Mouse (Mus musculus) left cerebral cortex, postnatal 10 days (tissue): ENCODE data around the gene Serf2. TPM values are rescaled to one million over a fixed set of nuclear protein-coding genes. Genes with fewer than 3 reads are reported as not detected.
A peak's percentile ranks its signal among the peaks of the same experiment; 100 is the strongest.

Experiments
- DNase-seq, 2 experiments: peaks; one replicate each; pipeline ENCODE4 v3.0.0; 2021 to 2022; ENCODE audit warnings: low spot score in 2 of 2, mixed read lengths in 1 of 2; ENCODE audit errors: extremely low spot score in 1 of 2
- intact Hi-C: fragments of 180-260 bp; cut with DNase I; formaldehyde crosslinking; loops from one replicate; pipeline ENCODE4 v1.15.1; 2025
- total RNA-seq, 2 experiments: library from RNA; stranded (reverse); gene quantifications; 2 replicates each; pipeline ENCODE4 v1.2.3; 2021

Serf2 gene
- total RNA-seq: 100 to 1,000 TPM; 129 to 153 TPM

- DNase-seq: peak; percentile 98 to 100
- intact Hi-C loops: no loop called here
Measured at GRCm38 (mm10) chr2:121448739-121449535, at the start of gene Serf2. Serf2 (plus strand) TSS chr2:121449195.

GRCm38 (mm10) chr2:121403296-121403695, 45.7 kb upstream of the Serf2 start:
- DNase-seq: no peak
- intact Hi-C loops: no loop called here

GRCm38 (mm10) chr2:121408160-121408559, 40.8 kb upstream of the Serf2 start:
- DNase-seq: peak in 1 of 2 experiments; percentile 22
- intact Hi-C loops: no loop called here

- intact Hi-C loops: no loop called here
- no peak for DNase-seq
Measured at GRCm38 (mm10) chr2:121412843-121413386, 36.1 kb upstream of the Serf2 start.

- intact Hi-C loops: no loop called here
- peak; percentile 93 to 99 for DNase-seq
Measured at GRCm38 (mm10) chr2:121413387-121414042, 35.5 kb upstream of the Serf2 start, which contains the start of the genes Pdia3 and Catsper2. Pdia3 (plus strand) TSS chr2:121413775. Catsper2 (minus strand) TSS chr2:121413792.

- DNase-seq: no peak
- intact Hi-C loops: no loop called here
Measured at GRCm38 (mm10) chr2:121414139-121414685, 34.8 kb upstream of the Serf2 start.

GRCm38 (mm10) chr2:121415103-121415502, 33.9 kb upstream of the Serf2 start:
- intact Hi-C loops: no loop called here
- DNase-seq: no peak

- intact Hi-C loops: no loop called here
- DNase-seq: no peak
Measured at GRCm38 (mm10) chr2:121415591-121415990, 33.4 kb upstream of the Serf2 start.

- DNase-seq: no peak
- intact Hi-C loops: no loop called here
Measured at GRCm38 (mm10) chr2:121416356-121416755, 32.6 kb upstream of the Serf2 start.

- intact Hi-C loops: no loop called here
- no peak for DNase-seq
Measured at GRCm38 (mm10) chr2:121418476-121418875, 30.5 kb upstream of the Serf2 start.

GRCm38 (mm10) chr2:121423166-121423565, 25.8 kb upstream of the Serf2 start:
- no peak for DNase-seq
- intact Hi-C loops: no loop called here

- intact Hi-C loops: no loop called here
- DNase-seq: no peak
Measured at GRCm38 (mm10) chr2:121425890-121426289, 23.1 kb upstream of the Serf2 start.

GRCm38 (mm10) chr2:121434854-121435253, 14.1 kb upstream of the Serf2 start:
- DNase-seq: no peak
- intact Hi-C loops: no loop called here

GRCm38 (mm10) chr2:121439746-121440145, 9.2 kb upstream of the Serf2 start:
- intact Hi-C loops: no loop called here

GRCm38 (mm10) chr2:121440834-121441605, 8.0 kb upstream of the Serf2 start:
- no peak for DNase-seq
- intact Hi-C loops: no loop called here

More at GRCm38 (mm10) chr2:121439746-121440145, 9.2 kb upstream of the Serf2 start:
- no peak for DNase-seq

- DNase-seq: no peak
- intact Hi-C loops: no loop called here
Measured at GRCm38 (mm10) chr2:121441800-121442199, 7.2 kb upstream of the Serf2 start.

- intact Hi-C loops: no loop called here
Measured at GRCm38 (mm10) chr2:121442259-121443067, 6.5 kb upstream of the Serf2 start.

GRCm38 (mm10) chr2:121443068-121443349, 6.0 kb upstream of the Serf2 start:
- DNase-seq: peak in 1 of 2 experiments; percentile 28
- intact Hi-C loops: no loop called here

More at GRCm38 (mm10) chr2:121442259-121443067, 6.5 kb upstream of the Serf2 start:
- DNase-seq: peak in 1 of 2 experiments; percentile 58
